Mouse (Mus musculus) CD4-positive, CD25-positive, alpha-beta regulatory T cell, adult 9 weeks (primary cell): Measurements from ENCODE around the gene Olfr924. TPM values are rescaled to one million over a fixed set of nuclear protein-coding genes. Genes with fewer than 3 reads are reported as not detected.

ENCODE experiments used
- polyA plus RNA-seq: library from polyadenylated mRNA; unstranded; fragments of 100-300 nt; shearing (Covaris generic); gene quantifications from one replicate; pipeline ENCODE4 v1.2.1, GENCODE M21; 2017

The Olfr924 gene
- polyA plus RNA-seq: not detected

DNA sequence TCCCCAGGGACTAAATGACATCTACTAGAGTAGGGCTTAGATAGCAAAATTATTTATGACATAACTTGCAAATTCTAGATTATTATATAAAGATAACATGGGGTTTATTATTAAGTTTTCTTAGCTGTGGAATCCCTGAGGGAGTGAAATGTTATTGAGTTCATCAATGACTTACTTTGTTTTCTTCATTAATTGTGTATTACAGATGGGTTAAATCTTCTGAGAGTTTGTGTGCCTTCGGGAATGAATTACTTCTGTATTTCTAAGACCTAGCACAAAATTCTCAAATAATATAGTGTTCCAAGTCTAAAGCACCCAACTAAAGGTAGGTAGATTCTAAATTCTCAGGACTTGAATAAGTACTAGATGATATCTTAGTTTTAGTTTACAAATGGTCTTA is at the start of gene Olfr924:
Gene Olfr924 (plus strand): TSS at position 301 of the 400 bp plus-strand sequence.

GRCm38 (mm10) chr9:38814314-38814713 is 29.9 kb upstream of the Olfr924 start, which contains the start of gene Olfr922:
TSS of gene Olfr922 (plus strand) at chr9:38814614.

DNA sequence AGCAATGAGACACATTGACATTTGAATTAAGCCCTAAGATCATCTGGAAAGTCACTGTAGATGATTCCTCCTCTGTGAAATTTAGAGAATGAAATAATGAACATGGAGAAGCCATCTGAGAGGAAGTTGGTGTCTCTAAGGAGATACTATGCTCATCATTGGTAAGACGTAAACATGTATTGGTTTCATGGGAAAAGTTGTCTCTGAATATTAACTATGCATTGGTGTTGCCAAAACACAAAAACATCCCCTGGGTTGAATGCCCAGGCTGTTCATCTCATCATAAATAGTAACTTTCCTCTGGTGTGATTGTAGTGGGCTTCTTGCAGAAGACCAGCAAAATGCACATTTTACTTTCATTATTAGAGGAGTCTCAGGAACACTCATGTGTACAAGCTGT is 18.0 kb upstream of the Olfr924 start, which contains the start of gene Olfr923:
Gene Olfr923 (plus strand): TSS at position 301 of the 400 bp plus-strand sequence.

GRCm38 (mm10) chr9:38854760-38855159 is 10.5 kb downstream of the Olfr924 start, which contains the start of gene Olfr26:
TSS of gene Olfr26 (plus strand) at chr9:38855060.

DNA sequence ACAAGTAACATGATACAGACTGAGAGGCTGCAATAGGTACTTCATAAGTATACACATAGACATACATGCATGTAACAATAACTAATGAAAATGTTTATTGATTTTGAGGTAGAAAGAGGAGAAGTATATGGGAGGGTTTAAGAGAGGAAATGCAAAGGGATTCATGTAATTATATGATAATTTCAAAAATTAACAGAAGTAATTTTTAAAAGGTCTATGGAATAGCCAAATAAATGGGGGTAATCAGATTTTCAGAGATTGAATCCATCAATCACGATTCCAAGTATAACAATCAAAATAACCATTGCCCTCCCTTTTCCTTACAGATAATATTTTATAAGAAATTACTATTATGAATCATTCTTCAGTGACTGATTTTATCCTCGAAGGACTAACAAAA is 32.6 kb downstream of the Olfr924 start, which contains the start of gene Olfr926:
Gene Olfr926 (plus strand): TSS at position 301 of the 400 bp plus-strand sequence.

Other genes starting within 250 kb of the Olfr924 start
- gene Olfr914, start 239.3 kb upstream of the Olfr924 start, polyA plus RNA-seq: not detected
- gene Olfr916, start 184.6 kb upstream of the Olfr924 start, polyA plus RNA-seq: not detected
- gene Olfr917, start 178.6 kb upstream of the Olfr924 start, polyA plus RNA-seq: not detected
- not detected for gene Olfr918, start 169.8 kb upstream of the Olfr924 start, polyA plus RNA-seq
- gene Olfr919, start 140.8 kb upstream of the Olfr924 start, polyA plus RNA-seq: not detected
- gene Vwa5a, start 126.2 kb upstream of the Olfr924 start, polyA plus RNA-seq: 44.0 TPM
- gene Olfr920, start 92.2 kb upstream of the Olfr924 start, polyA plus RNA-seq: 0.16 TPM
- gene Olfr921, start 71.4 kb upstream of the Olfr924 start, polyA plus RNA-seq: not detected
- not detected for gene Olfr922, start 29.8 kb upstream of the Olfr924 start, polyA plus RNA-seq
- gene Olfr923, start 17.9 kb upstream of the Olfr924 start, polyA plus RNA-seq: not detected
- gene Olfr26, start 10.6 kb downstream of the Olfr924 start, polyA plus RNA-seq: not detected
- not detected for gene Olfr926, start 32.7 kb downstream of the Olfr924 start, polyA plus RNA-seq
- not detected for gene Olfr930, start 85.4 kb downstream of the Olfr924 start, polyA plus RNA-seq
- not detected for gene Olfr933, start 127.9 kb downstream of the Olfr924 start, polyA plus RNA-seq
- not detected for gene Olfr934, start 143.9 kb downstream of the Olfr924 start, polyA plus RNA-seq
- gene Olfr935, start 155.2 kb downstream of the Olfr924 start, polyA plus RNA-seq: not detected
- not detected for gene Olfr146, start 178.9 kb downstream of the Olfr924 start, polyA plus RNA-seq
- not detected for gene Olfr937, start 220.5 kb downstream of the Olfr924 start, polyA plus RNA-seq
- not detected for gene Olfr938, start 234.4 kb downstream of the Olfr924 start, polyA plus RNA-seq